Mouse (Mus musculus) kidney, embryonic 16.5 days (tissue): ENCODE results near the gene Rbbp6. TPM values are rescaled to one million over a fixed set of nuclear protein-coding genes. Genes with fewer than 3 reads are reported as not detected.
A peak's percentile ranks its signal among the peaks of the same experiment; 100 is the strongest.

Experiments used
- ATAC-seq: fragments of 200-750 bp; cut with Nextera tagmentation; 2 replicates; pipeline ENCODE4 v1.8.0; 2017; ENCODE audit warnings: moderate TSS enrichment; ENCODE audit not compliant: low FRiP score, low TSS enrichment
- H3K27ac ChIP-seq: fragments of 300-500 bp; sonication (generic); 2 replicates; pipeline ENCODE4 v1.5.1; 2014; ENCODE audit warnings: low read length
- H3K27me3 ChIP-seq: fragments of 300-500 bp; sonication (generic); 2 replicates; pipeline ENCODE4 v1.6.1; 2014; ENCODE audit warnings: low read length, control low read depth, mixed read lengths; ENCODE audit not compliant: insufficient read depth
- H3K36me3 ChIP-seq: fragments of 300-500 bp; sonication (generic); 2 replicates; pipeline ENCODE4 v1.6.1; 2014; ENCODE audit warnings: low read length, control low read depth, mixed read lengths; ENCODE audit not compliant: insufficient read depth
- H3K4me1 ChIP-seq: fragments of 300-500 bp; sonication (generic); 2 replicates; pipeline ENCODE4 v1.6.1; 2014; ENCODE audit warnings: low read length, control low read depth, mixed read lengths; ENCODE audit not compliant: insufficient read depth
- H3K4me2 ChIP-seq: fragments of 300-500 bp; sonication (generic); replicated peaks from 2 replicates; pipeline ENCODE4 v1.6.1; 2014; ENCODE audit warnings: low read depth, low read length
- H3K4me3 ChIP-seq: fragments of 300-500 bp; sonication (generic); 2 replicates; pipeline ENCODE4 v1.5.1; 2014; ENCODE audit warnings: mild to moderate bottlenecking, low read length
- H3K9ac ChIP-seq: fragments of 300-500 bp; sonication (generic); replicated peaks from 2 replicates; pipeline ENCODE4 v1.6.1; 2014; ENCODE audit warnings: low read length
- H3K9me3 ChIP-seq: fragments of 300-500 bp; sonication (generic); 2 replicates; pipeline ENCODE4 v1.6.1; 2016; ENCODE audit warnings: low read length, control low read depth
- WGBS: fragments of 180-500 bp; shearing (Covaris S2); extraction: QIAGEN DNeasy Blood & Tissue Kit; methylation state at CpG from one replicate; pipeline ENCODE4 v1.1.7; 2014; 5-methylcytosine and 5-hydroxymethylcytosine counted together
- polyA plus RNA-seq: library from polyadenylated mRNA; unstranded; fragments of >200 nt; fragmentation: Nextera tagmentation; extraction: Ambion mirVana; gene quantifications from 2 replicates; pipeline ENCODE4 v1.2.1, GENCODE M21; 2015

Rbbp6 gene
- polyA plus RNA-seq, 1 experiment from 2014 or later, result 23.5 TPM

- Histone ChIP-seq H3K4me3 (no peak overlapping the region), H3K36me3 (no peaks in the 10 kb centered on the region), H3K27me3 (no peaks in the 10 kb centered on the region), H3K9me3 (no peaks in the 10 kb centered on the region), H3K4me1 (no peaks in the 10 kb centered on the region), H3K4me2 (no peak overlapping the region), H3K9ac (no peak overlapping the region), H3K27ac (no peak overlapping the region)
- WGBS, result 91% methylated on average over 8 of the region's 8 CpGs
- ATAC-seq, result no peak
Measured at GRCm38 (mm10) chr7:122942111-122942510, 23.4 kb upstream of the Rbbp6 start.

DNA sequence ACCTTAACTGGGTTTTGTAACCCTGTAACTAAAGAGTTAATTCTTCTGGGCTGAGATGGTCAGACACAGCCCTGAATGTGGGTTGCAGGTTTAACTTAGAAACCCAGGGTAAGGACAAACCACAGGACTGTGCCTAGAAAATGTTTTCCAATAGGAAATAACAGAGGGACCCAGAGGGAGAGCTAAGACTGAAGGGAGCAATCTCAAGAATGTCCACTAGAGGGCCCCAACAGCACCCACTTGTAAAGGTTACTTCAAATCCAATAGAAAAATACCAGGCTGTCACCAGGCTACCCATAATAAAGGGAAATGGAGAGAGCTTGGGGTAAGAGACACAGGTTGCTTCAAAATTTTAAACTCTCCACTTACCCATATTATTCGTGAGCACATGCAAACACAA is 20.3 kb upstream of the Rbbp6 start:
- Histone ChIP-seq H3K4me2 (no peak overlapping the region), H3K4me1 (no peaks in the 10 kb centered on the region), H3K27ac (no peak overlapping the region), H3K27me3 (no peaks in the 10 kb centered on the region), H3K9me3 (no peaks in the 10 kb centered on the region), H3K9ac (no peak overlapping the region), H3K36me3 (no peaks in the 10 kb centered on the region), H3K4me3 (no peak overlapping the region)
- ATAC-seq, result peak; percentile 15; the same call in 1 of the 2 replicates
- 8% methylated on average over 1 of the region's 1 CpGs for WGBS

GRCm38 (mm10) chr7:122949268-122949667 is 16.2 kb upstream of the Rbbp6 start:
- Histone ChIP-seq H3K9ac (no peak overlapping the region), H3K4me2 (no peak overlapping the region), H3K27me3 (no peaks in the 10 kb centered on the region), H3K27ac (no peak overlapping the region), H3K4me3 (no peak overlapping the region), H3K4me1 (no peaks in the 10 kb centered on the region), H3K9me3 (no peaks in the 10 kb centered on the region), H3K36me3 (no peaks in the 10 kb centered on the region)
- no peak for ATAC-seq
- 70% methylated on average over 3 of the region's 3 CpGs for WGBS

GRCm38 (mm10) chr7:122951464-122951863 is 14.0 kb upstream of the Rbbp6 start:
- Histone ChIP-seq H3K27ac (no peak overlapping the region), H3K4me3 (no peak overlapping the region), H3K36me3 (no peaks in the 10 kb centered on the region), H3K9ac (no peak overlapping the region), H3K9me3 (no peaks in the 10 kb centered on the region), H3K4me2 (no peak overlapping the region), H3K4me1 (no peaks in the 10 kb centered on the region), H3K27me3 (no peaks in the 10 kb centered on the region)
- 79% methylated on average over 4 of the region's 4 CpGs for WGBS
- ATAC-seq, result no peak

DNA sequence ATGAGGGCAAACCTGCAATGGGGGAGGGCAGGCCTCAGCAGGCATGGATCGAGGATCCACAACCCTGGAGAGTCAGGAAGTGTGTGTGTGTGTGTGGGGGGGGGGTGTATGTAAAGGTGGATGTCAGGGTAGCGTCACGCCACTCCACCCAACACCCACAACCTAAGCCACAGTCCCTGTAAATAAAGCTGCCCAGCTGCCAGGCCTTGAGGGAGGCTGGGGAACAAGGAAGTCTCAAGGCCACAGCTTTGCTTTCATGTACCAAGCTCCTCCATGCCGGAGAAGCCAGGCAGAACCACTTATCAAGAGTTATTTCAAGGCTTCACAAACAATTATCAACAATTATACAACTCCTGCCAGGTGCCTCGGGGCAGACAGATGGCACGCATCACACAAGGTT is 13.4 kb upstream of the Rbbp6 start:
- Histone ChIP-seq H3K4me2 (no peak overlapping the region), H3K36me3 (no peaks in the 10 kb centered on the region), H3K27me3 (no peaks in the 10 kb centered on the region), H3K9me3 (no peaks in the 10 kb centered on the region), H3K27ac (no peak overlapping the region), H3K9ac (no peak overlapping the region), H3K4me1 (no peaks in the 10 kb centered on the region), H3K4me3 (no peak overlapping the region)
- WGBS, result 58% methylated on average over 6 of the region's 6 CpGs
- ATAC-seq, result no peak

DNA sequence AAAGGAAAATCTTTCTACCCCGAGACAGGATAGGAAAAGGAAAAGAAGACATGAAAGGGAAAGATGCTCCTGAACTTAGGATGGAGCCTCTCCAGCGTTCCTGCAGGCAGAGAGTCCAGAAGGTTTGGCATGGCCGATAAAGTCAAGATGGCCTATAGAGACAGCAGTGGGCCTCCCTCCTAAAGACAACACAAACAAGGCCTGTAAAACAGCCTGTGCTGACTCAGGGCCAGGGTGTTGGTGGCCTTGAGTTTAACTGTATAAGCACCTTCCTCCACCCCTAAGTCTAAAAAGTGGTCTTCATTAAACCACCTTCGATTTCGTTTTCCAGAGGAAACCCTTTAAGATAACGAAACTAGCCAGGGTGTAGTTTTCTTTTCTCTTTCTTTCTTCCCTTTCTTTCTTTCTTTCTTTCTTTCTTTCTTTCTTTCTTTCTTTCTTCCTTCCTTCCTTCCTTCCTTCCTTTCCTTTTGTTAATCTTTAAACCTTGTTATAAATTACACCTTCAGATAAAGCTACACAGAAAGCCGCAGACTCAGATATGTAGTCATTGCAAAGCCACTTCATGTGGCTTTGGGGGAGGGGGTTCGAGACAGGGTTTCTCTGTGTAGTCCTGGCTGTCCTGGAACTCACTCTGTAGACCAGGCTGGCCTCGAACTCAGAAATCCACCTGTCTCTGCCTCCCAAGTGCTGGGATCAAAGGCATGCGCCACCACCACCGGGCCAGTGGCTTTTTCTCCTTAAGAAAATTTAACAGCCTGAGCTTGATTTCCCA is 10.8 kb upstream of the Rbbp6 start:
- Histone ChIP-seq H3K27ac (no peak overlapping the region), H3K4me1 (no peaks in the 10 kb centered on the region), H3K9ac (no peak overlapping the region), H3K4me3 (no peak overlapping the region), H3K9me3 (no peaks in the 10 kb centered on the region), H3K36me3 (no peaks in the 10 kb centered on the region), H3K27me3 (no peaks in the 10 kb centered on the region), H3K4me2 (no peak overlapping the region)
- 82% methylated on average over 11 of the region's 11 CpGs for WGBS
- ATAC-seq, result no peak

- peak; percentile 75 for ATAC-seq
- Histone ChIP-seq H3K4me1 (no peaks in the 10 kb centered on the region), H3K9ac (no peak overlapping the region), H3K27me3 (no peaks in the 10 kb centered on the region), H3K4me3 (no peak overlapping the region), H3K27ac (no peak overlapping the region), H3K9me3 (no peaks in the 10 kb centered on the region), H3K4me2 (no peak overlapping the region), H3K36me3 (no peaks in the 10 kb centered on the region)
- 75% methylated on average over 8 of the region's 8 CpGs for WGBS
Measured at GRCm38 (mm10) chr7:122955226-122955955, 10.1 kb upstream of the Rbbp6 start.

GRCm38 (mm10) chr7:122968751-122969150 is 3.3 kb downstream of the Rbbp6 start:
- H3K27ac ChIP-seq, result no peak overlapping the region
- peaks cover 6% of the 10 kb centered on the region; the same call in 1 of the 2 replicates for H3K36me3 ChIP-seq
- no peaks in the 10 kb centered on the region for H3K9me3 ChIP-seq
- H3K4me3 ChIP-seq, result peak overlapping the region; percentile 84; the same call in 1 of the 2 replicates
- no peak for ATAC-seq
- H3K9ac ChIP-seq, result no peak overlapping the region
- WGBS, result 60% methylated on average over 4 of the region's 4 CpGs
- no peaks in the 10 kb centered on the region for H3K27me3 ChIP-seq
- peak overlapping the region; percentile 64 for H3K4me2 ChIP-seq
- peaks cover 21% of the 10 kb centered on the region for H3K4me1 ChIP-seq

DNA sequence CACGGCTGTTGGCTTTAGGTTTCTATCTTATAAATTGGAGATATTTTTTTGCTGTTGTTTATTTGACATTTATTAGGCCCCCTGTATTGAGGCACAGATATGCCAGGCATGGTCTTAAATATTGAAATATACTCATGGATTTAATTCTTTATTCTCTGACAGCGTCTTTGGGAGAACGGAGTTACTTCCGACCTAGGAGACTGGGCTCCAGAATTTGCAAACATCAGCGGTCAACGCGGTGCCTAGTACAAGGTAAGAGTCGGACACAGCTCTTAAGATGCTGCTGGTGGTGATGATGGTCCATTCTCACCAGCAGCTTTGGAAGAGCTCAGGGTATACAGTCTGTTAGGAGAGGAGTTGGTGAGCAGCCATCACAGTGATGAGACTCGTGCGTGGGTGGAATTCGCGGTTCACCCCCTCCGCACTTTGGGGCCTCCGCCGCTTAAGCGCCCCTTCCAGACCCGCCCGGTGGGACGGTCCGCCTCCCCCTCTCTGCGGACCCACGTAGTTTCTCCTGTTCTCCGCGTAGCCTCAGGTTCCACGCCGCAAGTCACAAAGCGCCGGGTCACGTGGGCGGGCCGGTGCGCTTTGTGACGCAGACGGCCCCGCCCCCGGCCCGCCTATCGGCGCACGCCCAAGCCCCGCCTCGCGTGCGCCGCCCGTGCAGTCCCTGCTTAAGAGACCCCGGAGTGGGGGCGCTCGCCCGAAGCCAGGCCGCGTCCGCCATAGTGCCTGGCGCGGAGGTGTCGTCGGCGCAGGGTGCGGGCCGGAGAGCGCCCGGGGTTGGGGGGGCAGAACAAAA is 3.9 kb downstream of the Rbbp6 start:
- peaks cover 23% of the 10 kb centered on the region for H3K4me1 ChIP-seq
- peak overlapping the region; percentile 64 for H3K4me2 ChIP-seq
- no peaks in the 10 kb centered on the region for H3K9me3 ChIP-seq
- ATAC-seq, result peak; percentile 98
- H3K27ac ChIP-seq, result peak overlapping the region; percentile 89
- H3K36me3 ChIP-seq, result peaks cover 6% of the 10 kb centered on the region; the same call in 1 of the 2 replicates
- peak overlapping the region; percentile 84 for H3K4me3 ChIP-seq
- under 1% methylated on average over 61 of the region's 62 CpGs for WGBS
- H3K27me3 ChIP-seq, result no peaks in the 10 kb centered on the region
- H3K9ac ChIP-seq, result peak overlapping the region; percentile 100
